Mouse (Mus musculus) embryo, embryonic 11 days (tissue): ENCODE data around the gene Rcc1l.

Experiments used
- DNase-seq: peaks from one replicate; pipeline ENCODE4 v3.0.0-alpha.2; 2015

The Rcc1l gene

DNA sequence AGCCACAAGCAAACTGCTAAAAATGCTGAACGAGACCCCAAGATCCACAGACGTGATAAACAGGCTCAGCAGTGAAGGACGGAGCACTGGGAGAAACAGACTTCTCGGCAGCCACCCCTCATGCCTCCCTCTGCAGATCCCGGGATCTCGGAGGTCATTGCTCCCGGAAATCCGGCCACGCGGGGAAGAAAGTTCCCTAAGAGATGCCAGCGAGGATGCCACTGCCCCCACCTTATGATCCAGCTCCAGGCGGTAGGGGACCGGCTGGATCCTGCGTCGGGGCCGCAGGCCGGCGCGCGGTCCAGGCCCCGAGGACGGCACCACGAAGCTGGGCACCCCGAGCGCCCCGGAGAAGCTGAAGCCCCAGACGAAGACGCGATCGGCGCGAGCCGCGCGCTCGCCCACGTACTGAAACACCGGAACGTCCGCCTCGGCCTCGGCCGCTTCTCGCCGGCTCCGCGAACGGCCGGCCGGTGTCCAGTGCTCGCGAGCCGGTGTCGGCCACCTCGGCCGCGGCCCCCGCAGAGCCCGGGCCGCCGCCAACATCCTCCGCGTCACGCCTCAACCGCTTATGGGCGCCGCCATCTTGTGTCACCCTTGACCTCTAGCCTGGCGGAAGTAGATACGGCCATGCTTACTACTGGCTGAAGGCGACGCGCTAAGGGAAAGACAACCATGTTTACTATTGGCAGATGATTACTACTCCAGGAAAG, at the start of gene Rcc1l:
Gene Rcc1l (minus strand): TSS at position 606 of the 713 bp plus-strand sequence.
- peak; percentile 94 for DNase-seq

DNA sequence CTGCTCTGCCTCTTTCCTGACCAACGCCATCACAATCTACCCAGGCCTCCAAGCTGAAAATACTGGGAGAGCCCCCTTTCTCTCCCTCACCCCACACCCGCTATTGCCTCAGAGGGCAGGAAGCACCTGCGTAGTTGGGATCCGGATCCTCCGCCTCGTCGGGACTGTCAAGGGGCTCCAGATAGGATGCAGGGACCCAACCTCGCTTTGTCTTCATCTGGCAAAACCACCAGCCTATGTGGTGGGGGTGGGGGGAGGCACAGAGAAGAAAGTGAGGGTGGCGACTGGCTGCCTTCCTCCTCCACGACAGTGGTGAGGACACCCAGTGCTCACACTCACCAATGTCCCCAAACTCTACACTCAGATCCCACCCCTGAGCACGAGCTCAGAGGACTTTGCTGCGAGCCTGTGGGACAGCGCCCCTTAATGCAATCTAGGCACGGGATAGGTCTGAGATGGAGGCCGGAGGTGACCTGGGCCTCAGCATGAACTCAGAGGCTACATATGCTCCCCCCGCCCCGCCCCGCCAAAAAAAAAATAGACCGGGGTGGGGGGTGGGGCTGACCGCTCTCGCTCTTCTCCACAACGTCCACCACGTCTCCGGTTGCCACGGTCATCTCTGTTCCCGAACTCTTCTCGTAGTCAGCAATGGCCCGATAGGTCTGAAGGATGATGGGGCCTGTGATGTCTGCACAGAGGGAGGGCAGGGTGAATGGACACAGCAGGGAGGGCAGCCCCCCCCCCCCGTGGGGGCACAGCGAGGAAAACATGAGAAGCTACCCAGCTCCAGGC, 48.7 kb upstream of the Rcc1l start:
- no peak for DNase-seq

DNA sequence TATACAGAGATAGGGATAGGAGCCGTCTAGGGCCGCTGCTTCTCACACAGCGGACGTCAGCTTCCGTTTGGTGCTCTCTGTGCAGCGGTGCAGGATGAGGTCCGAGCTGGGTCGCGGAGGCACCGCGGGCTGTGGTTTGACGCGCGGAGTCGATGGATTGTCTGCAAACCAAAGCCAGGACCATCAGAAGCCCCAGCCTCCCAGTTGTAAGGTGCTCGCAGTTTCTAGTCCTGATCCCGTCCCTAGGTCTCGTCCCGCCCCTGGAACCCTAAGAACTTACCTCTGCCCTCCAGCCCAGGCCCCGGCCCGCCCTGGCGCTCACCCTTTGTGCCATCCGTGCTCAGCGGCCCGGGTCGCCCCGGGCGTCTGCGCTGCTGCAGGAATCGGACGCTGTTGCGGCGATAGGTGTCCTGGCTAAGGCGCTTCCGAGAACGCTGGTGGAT, 45.2 kb upstream of the Rcc1l start:
- DNase-seq, result peak; percentile 55

DNA sequence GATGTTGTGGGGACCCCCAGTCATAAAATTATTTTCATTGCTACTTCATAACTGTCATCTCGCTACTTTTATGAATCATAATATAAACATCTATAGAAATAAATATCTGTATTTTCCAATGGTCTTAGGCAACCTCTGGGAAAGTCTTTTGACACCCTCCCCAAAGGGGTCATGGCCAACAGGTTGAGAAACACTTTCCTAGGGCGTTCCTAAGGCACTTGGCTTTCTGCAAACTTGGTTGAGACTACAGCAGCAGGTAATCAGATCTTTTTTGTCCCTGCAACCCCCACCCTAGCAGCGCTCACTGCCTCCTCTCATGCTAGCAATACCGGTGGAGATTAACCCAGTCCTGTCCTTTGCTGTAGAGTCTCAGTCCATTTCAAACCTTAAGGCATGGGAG, 44.7 kb upstream of the Rcc1l start:
- DNase-seq, result no peak

DNA sequence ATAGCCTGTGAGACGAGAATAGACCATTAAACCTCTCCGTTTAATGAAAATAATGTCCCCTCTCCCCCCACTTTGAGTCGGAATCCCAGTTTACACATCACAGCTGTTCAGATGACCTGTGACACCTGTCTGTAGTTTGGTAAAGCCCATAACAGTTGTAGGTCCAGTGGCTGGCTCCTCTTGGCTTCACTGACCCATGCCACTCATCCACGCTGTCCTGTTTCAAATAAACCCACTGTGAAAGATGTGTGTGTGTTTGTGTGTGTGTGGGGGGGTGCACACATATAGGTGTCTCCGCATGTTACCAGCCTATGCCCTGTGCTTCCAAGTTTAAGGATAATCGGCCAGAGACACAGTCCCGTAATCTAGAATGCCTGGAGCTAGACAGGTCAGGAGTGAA, 41.3 kb upstream of the Rcc1l start:
- DNase-seq, result no peak

DNA sequence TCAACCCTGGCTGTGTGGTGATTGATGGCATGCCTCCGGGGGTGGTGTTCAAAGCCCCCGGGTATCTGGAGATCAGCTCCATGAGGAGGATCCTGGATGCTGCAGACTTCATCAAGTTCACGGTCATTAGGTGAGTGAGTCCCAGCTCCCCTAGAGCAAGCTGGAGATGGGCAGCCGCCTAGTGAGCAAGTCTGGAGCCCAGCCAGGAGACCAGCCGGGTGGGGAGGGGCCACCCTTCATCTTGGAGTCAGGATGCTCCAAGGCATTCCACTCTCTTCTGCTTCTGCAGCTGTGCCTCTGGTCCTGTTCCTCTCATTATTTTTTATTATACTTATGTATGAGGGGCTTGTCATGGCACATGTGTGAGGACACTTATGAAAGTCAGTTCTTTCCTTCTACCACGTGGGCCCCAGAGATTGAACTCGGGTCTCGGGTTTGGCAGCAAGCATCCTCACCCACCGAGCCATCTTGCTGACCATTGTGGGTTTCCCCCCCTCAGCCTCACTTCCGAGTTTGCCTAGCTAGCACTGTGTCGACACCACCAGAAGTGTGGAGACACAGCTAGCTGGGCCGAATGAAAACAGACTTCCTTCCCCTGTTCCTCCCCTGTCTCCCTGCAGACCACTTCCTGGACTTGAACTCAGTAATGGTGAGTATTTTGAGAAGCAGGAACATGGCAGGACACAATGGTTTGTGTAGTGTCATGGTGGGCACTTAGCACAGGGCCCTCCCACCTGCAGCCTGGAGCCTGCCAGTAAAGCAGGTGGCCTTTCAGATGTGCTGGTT, 37.6 kb upstream of the Rcc1l start:
- DNase-seq, result no peak

DNA sequence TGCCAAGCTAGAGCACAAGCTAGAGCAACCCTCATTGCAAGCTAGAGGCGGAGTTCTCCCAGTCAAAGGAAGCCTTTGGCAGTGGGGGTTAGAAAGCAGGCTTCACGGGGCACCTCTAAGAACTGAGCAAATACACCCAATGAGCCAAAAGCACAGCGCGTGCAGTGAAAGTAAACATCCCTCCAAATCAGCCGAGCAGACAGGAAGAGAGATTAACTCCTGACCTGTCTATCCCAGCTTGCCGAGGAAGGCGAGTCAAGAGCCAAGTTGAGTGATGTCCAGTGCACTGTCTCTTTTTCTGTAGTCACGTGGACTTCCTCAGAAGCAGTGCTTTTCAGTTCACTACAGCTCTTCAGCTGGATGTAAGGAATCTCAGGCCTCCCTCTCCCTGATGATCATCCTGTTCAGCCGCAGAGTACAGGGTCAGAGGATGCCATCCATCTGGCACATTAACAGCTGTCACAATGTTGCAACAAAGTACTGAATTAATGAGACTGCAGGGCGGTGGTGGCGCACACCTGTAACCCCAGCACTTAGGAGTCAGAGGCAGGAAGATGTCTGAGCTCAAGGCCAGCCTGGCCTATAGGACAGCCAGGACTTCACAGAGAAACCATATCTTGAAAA, 33.5 kb upstream of the Rcc1l start:
- DNase-seq, result no peak

DNA sequence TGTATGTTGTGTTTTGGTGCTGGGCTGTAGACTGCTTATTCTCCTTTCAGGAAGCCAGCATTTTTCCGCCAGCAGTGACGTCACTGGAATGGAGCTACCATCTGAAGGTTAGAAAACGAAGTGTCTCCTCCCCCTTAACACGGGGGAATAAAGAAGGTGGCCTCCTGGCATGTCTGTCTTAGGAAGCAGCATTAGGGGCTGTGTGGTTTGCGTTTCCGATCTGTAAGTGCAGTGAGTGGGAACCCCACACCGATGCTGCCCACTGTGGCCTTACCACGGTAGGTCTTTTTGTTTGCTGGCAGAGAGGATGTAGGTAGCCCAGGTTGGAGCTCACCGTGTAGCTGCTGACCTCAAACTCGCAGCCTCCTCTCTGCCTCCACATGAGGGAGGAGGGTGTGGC, 30.1 kb upstream of the Rcc1l start:
- no peak for DNase-seq

DNA sequence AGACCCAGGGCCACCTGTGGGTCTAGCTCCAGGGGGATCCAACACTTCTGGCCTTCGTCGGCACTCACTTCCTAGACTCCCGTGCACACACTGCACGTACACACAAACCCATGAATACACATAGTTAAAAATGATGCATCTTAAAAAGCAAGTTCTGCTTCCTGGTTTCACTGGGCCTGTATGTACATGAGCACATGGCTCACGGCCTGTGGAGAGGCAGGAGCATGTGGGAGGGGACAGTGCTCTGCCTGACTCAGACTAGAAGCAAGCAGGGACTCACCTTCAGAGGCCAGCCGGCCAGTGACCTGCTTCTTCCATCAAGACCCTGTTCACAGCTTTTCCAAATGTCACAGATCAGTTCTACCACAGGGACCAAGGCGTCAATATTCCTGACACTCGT, 17.1 kb upstream of the Rcc1l start:
- no peak for DNase-seq

DNA sequence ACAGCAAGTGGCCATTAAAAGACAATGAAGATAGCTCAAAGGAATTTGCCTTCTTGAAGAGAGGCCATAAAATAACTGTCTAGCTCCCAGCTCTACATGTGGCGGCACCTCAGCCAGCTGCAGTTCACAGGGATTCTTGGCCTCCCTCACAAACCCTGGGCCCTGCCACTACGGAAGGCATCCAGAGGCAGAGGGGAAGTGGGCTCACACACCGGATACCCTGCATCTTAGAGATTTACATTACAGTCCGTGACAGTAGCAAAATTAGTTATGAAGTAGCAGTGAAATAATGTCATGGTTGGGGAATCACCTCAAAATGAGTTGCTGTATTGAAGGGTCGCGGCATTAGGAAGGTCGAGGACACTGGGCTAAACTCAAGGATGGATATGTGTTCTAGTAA, 12.0 kb upstream of the Rcc1l start:
- no peak for DNase-seq

DNA sequence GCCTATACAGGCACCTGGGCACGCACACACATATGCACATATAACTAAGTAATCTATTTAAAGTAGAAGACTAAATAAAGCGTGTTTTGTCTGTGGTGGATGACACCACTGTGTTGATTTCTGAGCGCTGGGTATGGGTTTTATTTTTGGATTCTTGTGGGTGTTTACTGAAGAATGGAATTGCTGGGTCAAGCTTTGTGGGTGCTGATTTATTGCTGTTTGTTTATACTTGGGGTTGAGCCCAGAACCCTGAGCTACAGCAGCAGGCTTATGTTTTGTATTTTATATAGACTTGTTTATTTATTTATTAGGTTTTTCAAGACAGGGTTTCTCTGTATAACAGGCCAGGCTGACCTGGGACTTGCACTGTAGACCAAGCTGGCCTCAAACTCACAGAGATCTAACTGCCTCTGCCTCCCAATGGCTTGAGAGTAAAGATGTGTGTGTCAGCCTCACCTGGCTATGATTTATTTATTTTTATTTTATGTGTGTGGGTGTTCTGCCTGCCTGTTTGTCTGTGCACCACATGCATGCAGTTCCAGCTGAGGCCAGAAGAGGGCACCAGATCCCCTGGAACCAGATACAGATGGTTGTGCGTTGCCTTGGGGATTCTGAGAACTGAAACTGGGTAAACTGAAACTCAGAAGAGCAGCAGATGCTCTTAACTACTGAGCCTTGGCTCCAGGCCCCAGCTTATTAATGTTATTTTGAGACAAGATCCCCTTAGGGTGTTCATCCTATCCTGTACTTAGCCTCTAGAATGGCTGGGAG, 10.6 kb upstream of the Rcc1l start:
- DNase-seq, result peak; percentile 44

DNA sequence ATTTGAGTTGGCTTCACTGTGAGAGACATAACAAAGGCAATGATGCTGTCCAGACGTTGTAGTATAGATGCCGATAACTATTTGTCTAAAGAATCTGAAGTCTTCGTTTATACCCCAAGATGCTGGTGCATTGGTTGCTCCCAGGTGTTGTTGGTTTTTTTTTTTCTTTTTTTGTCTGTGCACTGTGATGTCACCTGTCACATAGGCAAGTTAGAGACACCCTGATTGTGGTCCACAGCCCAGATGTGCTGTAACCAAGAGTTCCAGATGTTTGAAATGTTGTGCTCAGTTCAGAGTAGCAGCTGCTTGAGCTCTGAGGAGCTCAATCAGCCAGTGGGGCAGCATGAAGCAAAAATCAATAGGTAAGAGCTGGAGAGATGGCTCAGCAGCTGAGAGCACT, 9.5 kb upstream of the Rcc1l start:
- no peak for DNase-seq

DNA sequence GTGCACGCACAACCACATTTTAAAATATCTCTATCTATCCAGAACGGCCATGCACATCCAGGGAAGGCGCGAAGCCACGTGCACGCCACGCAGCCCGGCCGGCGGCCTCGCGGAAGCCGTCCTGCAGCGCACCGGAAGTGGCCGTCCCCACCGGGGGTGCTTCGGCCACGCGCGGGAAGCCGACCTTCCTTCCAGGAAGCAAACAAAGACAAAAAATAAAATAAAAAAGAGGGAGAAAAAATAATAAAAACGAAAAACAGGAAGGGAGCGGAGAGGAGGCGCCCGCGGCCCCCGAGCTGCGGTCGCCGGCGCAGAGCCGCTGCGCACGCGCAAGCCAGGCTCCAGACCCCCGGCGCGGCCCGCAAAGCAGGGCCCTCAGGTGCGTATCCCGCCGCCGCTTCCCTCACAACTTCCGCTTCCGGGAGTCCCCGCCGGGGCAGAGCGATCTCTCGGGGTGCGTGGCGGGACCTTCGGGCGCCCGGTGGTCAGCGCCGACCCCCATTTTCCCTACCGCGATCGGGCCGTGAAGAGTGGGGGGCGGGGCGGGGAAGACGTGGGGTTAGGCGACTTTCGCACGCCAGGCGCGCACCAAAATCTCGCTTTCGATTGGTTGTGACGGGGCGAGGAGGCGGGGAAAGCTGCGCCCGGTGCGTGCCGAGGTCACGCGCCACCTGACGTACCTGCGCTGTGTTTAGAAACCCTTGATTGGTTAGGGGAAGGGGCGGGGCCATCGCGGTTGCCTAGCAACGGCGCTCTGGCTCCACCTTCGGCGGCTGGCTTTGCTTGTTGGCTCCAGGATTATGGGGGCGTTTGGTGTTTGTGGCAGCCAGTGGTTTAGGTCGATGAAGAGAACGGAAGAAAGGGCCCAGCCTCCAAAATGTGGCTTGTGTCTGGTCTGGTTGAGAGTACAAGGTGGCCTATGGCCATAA, 7.6 kb upstream of the Rcc1l start, which contains the start of gene Gtf2ird2:
Gene Gtf2ird2 (plus strand): TSS at position 140 of the 929 bp plus-strand sequence.
- peak; percentile 98 for DNase-seq

DNA sequence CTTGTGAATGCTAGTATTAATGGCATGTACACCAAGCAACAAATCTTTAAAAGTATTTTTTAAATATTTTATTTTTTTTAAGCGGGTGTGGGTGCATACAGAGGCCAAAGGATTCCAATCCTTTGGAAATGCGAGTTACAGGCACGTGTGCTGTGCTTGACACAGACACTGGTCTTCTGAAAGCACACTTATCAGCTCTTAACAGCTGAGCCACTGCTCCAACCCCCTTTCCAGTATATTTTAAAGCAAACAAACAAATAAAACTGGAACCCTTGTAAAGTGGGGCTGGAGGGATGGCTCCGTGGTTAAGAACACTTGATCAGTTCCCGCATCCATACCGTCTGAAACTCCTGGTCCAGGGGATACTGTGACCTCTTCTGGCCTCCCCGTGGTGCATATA, 6.6 kb upstream of the Rcc1l start:
- peak; percentile 13 for DNase-seq

DNA sequence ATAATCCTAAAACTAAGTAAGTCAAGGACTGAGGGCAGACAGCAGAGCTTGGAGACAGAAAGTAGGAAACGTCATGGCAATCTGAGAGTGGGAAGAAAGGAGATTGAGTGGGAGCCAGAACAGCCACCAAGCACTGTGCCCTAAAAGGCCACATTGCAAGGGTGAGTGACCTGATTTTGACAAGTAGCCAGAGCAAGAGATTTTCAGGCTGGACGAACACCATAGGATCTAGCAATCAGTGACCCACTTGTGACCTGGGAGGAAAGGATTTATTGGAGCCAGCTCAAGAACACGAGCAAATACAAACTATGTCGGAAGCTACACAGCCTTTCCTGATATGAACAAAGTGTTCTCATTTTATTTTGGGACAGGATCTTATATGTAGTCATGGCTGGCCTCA, 6.2 kb upstream of the Rcc1l start:
- DNase-seq, result no peak

DNA sequence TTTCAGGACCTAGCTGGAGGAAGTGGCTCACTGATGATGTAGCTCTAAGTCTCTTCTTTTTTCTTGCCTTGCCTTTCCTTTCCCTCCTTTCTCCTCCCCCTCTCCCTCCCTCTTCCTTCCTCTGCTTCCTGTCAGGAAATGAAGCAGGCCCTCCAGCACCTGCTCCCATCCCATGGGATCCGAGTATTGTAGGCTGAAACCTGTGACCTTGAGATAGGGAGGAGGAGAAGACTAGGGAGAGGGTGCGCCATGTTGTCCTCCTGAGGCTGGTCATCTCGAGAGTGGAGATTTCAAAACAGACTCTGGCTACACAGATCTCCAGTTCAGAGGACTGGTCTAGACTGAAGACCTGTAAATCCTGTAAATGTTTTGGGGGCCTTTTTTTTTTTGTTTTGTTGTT, 5.6 kb upstream of the Rcc1l start:
- DNase-seq, result no peak

DNA sequence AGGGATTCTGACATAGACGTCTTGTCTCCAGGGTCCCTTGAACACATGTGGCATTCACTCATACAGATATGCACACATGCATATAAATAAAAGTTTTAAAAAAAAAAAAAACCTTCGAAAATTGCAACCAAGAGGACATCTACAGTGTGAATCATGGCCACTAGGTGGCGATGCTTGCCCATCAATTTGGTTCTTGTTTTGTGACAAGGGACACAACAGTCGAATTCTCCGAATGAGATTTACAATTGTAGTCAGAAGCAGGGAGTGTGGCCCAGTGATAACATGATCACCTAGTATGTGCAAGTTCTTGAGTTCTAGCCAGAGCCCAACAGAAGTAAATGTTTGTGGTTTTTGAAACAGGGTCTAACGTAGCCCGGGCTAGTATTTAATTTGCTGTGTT, 3.3 kb upstream of the Rcc1l start:
- DNase-seq, result peak; percentile 88

DNA sequence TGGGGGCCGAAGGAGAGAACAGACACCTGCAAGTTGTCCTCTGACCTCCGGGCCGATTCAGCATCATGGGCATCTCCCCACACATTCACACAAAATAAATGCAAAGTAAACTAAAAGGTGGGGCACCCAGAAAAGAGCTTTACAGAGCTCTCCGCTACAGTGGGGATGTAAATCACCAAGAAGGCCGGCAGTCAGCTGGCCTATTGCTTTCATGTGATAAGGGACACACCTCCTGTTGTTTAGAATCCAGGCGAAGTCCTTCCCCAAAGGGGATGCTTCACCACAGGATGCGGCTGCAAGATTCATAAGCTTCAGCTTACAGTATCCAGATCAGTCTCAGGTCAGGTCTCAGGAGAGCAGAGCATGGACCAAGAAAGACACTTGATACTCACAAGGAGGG, 2.0 kb upstream of the Rcc1l start:
- DNase-seq, result no peak

DNA sequence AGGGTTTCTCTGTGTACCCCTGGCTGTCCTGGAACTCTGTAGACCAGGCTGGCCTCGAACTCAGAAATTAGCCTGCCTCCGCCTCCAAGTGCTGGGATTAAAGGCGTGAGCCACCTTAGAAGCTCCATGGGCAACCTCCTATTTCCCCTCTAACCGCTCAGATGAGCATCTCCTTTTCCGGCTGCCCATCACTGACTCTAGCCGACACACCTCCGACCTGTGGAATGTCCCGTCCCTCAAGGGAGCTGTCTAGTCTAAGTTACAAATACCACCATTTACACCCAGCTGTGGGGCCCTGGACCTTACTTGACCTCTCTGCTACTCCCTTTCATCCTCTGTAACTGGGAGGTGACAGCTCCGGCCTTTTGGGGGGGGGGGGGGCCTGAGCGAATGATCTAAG, 878 bp downstream of the Rcc1l start:
- DNase-seq, result peak; percentile 32

DNA sequence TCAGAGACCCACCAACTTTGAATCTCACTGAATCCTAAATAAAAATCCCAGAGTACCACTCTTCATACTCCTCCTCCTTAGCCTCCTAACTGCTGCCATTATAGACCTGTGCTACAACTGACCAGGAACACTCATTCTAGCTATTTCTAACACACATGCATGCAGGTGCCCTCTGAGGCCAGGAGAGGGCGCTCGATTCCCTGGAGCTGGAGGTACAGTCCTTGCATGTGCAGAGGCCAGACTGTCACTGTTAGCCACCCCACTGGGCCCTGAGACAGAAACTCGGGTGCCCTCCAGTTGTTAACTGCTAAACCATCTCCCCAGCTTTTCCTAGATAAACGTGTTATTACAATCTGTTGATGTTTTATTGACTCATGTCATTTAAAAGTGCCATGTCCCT, 3.4 kb downstream of the Rcc1l start:
- DNase-seq, result peak; percentile 55

DNA sequence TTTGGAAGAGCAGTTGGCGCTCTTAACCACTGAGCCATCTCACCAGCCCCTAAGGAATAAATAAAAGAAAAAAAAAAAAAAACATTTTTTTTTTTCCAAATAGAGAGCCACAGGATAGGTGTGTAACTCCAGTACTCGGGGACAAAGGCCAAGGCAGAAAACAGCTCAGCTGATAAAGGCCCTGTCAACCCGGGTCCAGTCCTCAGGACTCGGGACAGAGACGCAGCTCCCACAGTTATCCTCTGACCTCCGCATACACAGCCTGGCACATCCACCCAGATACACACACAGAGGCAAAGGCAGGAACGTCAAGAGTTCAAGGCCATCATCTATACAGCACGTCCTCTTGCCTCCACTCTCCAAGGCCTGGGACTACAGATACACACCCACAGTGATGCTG, 6.4 kb downstream of the Rcc1l start:
- no peak for DNase-seq
